8 mouse cellular contexts compared by ENCODE assay signal in genomic region chr7:118712228-118713173, GRCm38 (mm10). TPM values are rescaled to one million over a fixed set of nuclear protein-coding genes. Genes with fewer than 3 reads are reported as not detected.
DNase-seq lines count a peak whose midpoint lies in the region; ATAC-seq lines count a peak whose summit lies in the region.

Gene Ccp110 (plus strand): TSS chr7:118712552.

- H3K27ac ChIP-seq in hindbrain, embryonic 14.5 days = peak within 1 kb of the TSS; percentile 73

- peak; percentile 96 for DNase-seq in NIH3T3 (ENCODE audit: low read depth)
- peak; percentile 95 to 96 for DNase-seq in cerebellum, postnatal 10 days
- DNase-seq in frontal cortex, postnatal 14 days (ENCODE audit: low spot score in 2 of 2) = peak; percentile 90 to 92
- peak; percentile 95 for DNase-seq in hindbrain, embryonic 14.5 days (ENCODE audit: low spot score)
- peak; percentile 94 to 96 for DNase-seq in layer of hippocampus, postnatal 36 days
- peak; percentile 99 for DNase-seq in lung, postnatal 36 days
- peak; percentile 99 for DNase-seq in retina, postnatal 1 day
- peak; percentile 76 to 91 for DNase-seq in urinary bladder, adult 18-20 months (ENCODE audit: low spot score in 2 of 2)

- no peaks in the 10 kb centered on the region for H3K27me3 ChIP-seq in hindbrain, embryonic 14.5 days (ENCODE audit: control insufficient read depth, insufficient read depth, low read length)

- WGBS in hindbrain, embryonic 14.5 days = under 1% methylated on average over 48 of the region's 48 CpGs

- H3K9me3 ChIP-seq in hindbrain, embryonic 14.5 days (ENCODE audit: control insufficient read depth, low read length) = no peaks in the 10 kb centered on the region

- peak within 1 kb of the TSS; percentile 61 for H3K4me2 ChIP-seq in hindbrain, embryonic 14.5 days (replicated peaks)

- H3K9ac ChIP-seq in hindbrain, embryonic 14.5 days = peak within 1 kb of the TSS; percentile 69

- peaks cover 21% of the 10 kb centered on the region for H3K36me3 ChIP-seq in hindbrain, embryonic 14.5 days (replicated peaks; ENCODE audit: control insufficient read depth, insufficient read depth)

- H3K4me1 ChIP-seq in hindbrain, embryonic 14.5 days (replicated peaks; ENCODE audit: control insufficient read depth, insufficient read depth, low read length) = peaks cover 13% of the 10 kb centered on the region

- ATAC-seq in hindbrain, embryonic 14.5 days (ENCODE audit: low FRiP score) = peak; percentile 97

- H3K4me3 ChIP-seq in hindbrain, embryonic 14.5 days (replicated peaks; ENCODE audit: low read length) = peak within 1 kb of the TSS; percentile 64

RNA-seq across cellular contexts. Expression of gene Ccp110, which starts in this region (rescaled TPM):
- polyA plus RNA-seq in hindbrain, embryonic 14.5 days (2014; fragmentation: Nextera tagmentation; extraction: Ambion mirVana) = 18.5 and 18.7 TPM in 2 replicates
- 10 to 100 TPM; 51.7 to 52.3 TPM for total RNA-seq in layer of hippocampus, postnatal 36 days (2021)

Comparison
In these comparisons a context has a peak if more than half of its experiments do, and no peak if none do; other contexts are left out.
1. Peak in every context shown above with its lines: DNase-seq, ATAC-seq, H3K4me3 ChIP-seq and H3K27ac ChIP-seq.